Mouse (Mus musculus): ENCODE measurements around the gene Olfr1375.

- TF ChIP-seq CTCF (IDR thresholded peaks at IDR 0.05; ENCODE audit: borderline replicate concordance, control insufficient read depth, extremely low read depth, insufficient read depth, low read length, poor library complexity) (no peak), POLR2A (IDR thresholded peaks at IDR 0.05; ENCODE audit: control insufficient read depth, extremely low read depth, insufficient read depth, low read length, poor library complexity) (no peak)
These were observed 12.0 kb upstream of the Olfr1375 start for GRCm38 (mm10) chr11:51035951-51036350.
